Mouse (Mus musculus): ENCODE measurements at regions not wholly inside any gene's neighbourhood (a gene's known extent, or its start where the extent isn't known, plus 50 kb on each side); places are given as distances from the start of the nearest gene placed in this dataset.

GRCm38 (mm10) chr9:67692396-67692795, 66.8 kb upstream of the C2cd4b start:
- no peak for ATAC-seq (ENCODE audit: low FRiP score, low TSS enrichment)
- 87% methylated on average over 12 of the region's 13 CpGs for WGBS
- Histone ChIP-seq H3K9ac (replicated peaks; ENCODE audit: low read length) (no peak overlapping the region), H3K4me1 (ENCODE audit: insufficient read depth, low read length) (no peaks in the 10 kb centered on the region), H3K27ac (ENCODE audit: low read length) (no peak overlapping the region), H3K36me3 (ENCODE audit: insufficient read depth, low read length) (no peaks in the 10 kb centered on the region), H3K9me3 (ENCODE audit: low read length) (no peaks in the 10 kb centered on the region), H3K4me2 (replicated peaks; ENCODE audit: low read depth, low read length) (no peak overlapping the region), H3K4me3 (ENCODE audit: low read length) (no peak overlapping the region), H3K27me3 (ENCODE audit: insufficient read depth, low read length) (no peaks in the 10 kb centered on the region)

- ATAC-seq (ENCODE audit: low FRiP score, low TSS enrichment): no peak
- Histone ChIP-seq H3K4me3 (ENCODE audit: low read length) (no peak overlapping the region), H3K27me3 (ENCODE audit: insufficient read depth, low read length) (no peaks in the 10 kb centered on the region), H3K9me3 (ENCODE audit: low read length) (no peaks in the 10 kb centered on the region), H3K4me1 (ENCODE audit: insufficient read depth, low read length) (no peaks in the 10 kb centered on the region), H3K36me3 (ENCODE audit: insufficient read depth, low read length) (no peaks in the 10 kb centered on the region), H3K27ac (ENCODE audit: low read length) (no peak overlapping the region), H3K9ac (replicated peaks; ENCODE audit: low read length) (no peak overlapping the region), H3K4me2 (replicated peaks; ENCODE audit: low read depth, low read length) (peak overlapping the region; percentile 20; the same call in 1 of the 2 replicates)
- WGBS: 21% methylated on average over 7 of the region's 7 CpGs
Measured at GRCm38 (mm10) chr9:67693716-67694115, 65.5 kb upstream of the C2cd4b start.

- no peak overlapping the region for H3K4me2 ChIP-seq (replicated peaks; ENCODE audit: low read depth, low read length)
- no peaks in the 10 kb centered on the region for H3K9me3 ChIP-seq (ENCODE audit: low read length)
- H3K4me1 ChIP-seq (ENCODE audit: insufficient read depth, low read length): no peaks in the 10 kb centered on the region
- ATAC-seq (ENCODE audit: low FRiP score, low TSS enrichment): peak; percentile 12; the same call in 1 of the 2 replicates
- no peaks in the 10 kb centered on the region for H3K36me3 ChIP-seq (ENCODE audit: insufficient read depth, low read length)
- no peaks in the 10 kb centered on the region for H3K27me3 ChIP-seq (ENCODE audit: insufficient read depth, low read length)
- WGBS: 95% methylated on average over 2 of the region's 2 CpGs
- no peak overlapping the region for H3K4me3 ChIP-seq (ENCODE audit: low read length)
- H3K27ac ChIP-seq (ENCODE audit: low read length): no peak overlapping the region
- no peak overlapping the region for H3K9ac ChIP-seq (replicated peaks; ENCODE audit: low read length)
Measured at GRCm38 (mm10) chr9:67698796-67699195, 60.4 kb upstream of the C2cd4b start.

- Histone ChIP-seq H3K36me3 (ENCODE audit: insufficient read depth, low read length) (no peaks in the 10 kb centered on the region), H3K27me3 (ENCODE audit: insufficient read depth, low read length) (no peaks in the 10 kb centered on the region), H3K4me1 (ENCODE audit: insufficient read depth, low read length) (no peaks in the 10 kb centered on the region), H3K27ac (ENCODE audit: low read length) (no peak overlapping the region), H3K9ac (replicated peaks; ENCODE audit: low read length) (peak overlapping the region; percentile 71), H3K4me3 (ENCODE audit: low read length) (peak overlapping the region; percentile 49), H3K4me2 (replicated peaks; ENCODE audit: low read depth, low read length) (peak overlapping the region; percentile 83), H3K9me3 (ENCODE audit: low read length) (no peaks in the 10 kb centered on the region)
- ATAC-seq (ENCODE audit: low FRiP score, low TSS enrichment): peak; percentile 57; the same call in 1 of the 2 replicates
- WGBS: 21% methylated on average over 34 of the region's 35 CpGs
Measured at GRCm38 (mm10) chr9:67699846-67700579, 59.2 kb upstream of the C2cd4b start.

- 33% methylated on average over 5 of the region's 5 CpGs for WGBS
- no peak overlapping the region for H3K4me2 ChIP-seq (replicated peaks; ENCODE audit: low read depth, low read length)
- no peak overlapping the region for H3K4me3 ChIP-seq (ENCODE audit: low read length)
- H3K9me3 ChIP-seq (ENCODE audit: low read length): no peaks in the 10 kb centered on the region
- no peak overlapping the region for H3K9ac ChIP-seq (replicated peaks; ENCODE audit: low read length)
- no peaks in the 10 kb centered on the region; the same call in none of the 2 replicates for H3K27me3 ChIP-seq (ENCODE audit: insufficient read depth, low read length)
- no peak for ATAC-seq (ENCODE audit: low FRiP score, low TSS enrichment)
- no peaks in the 10 kb centered on the region for H3K4me1 ChIP-seq (ENCODE audit: insufficient read depth, low read length)
- H3K36me3 ChIP-seq (ENCODE audit: insufficient read depth, low read length): no peaks in the 10 kb centered on the region
- no peak overlapping the region for H3K27ac ChIP-seq (ENCODE audit: low read length)
Measured at GRCm38 (mm10) chr9:67708246-67708960, 50.8 kb upstream of the C2cd4b start.
